Mouse (Mus musculus) CD4-positive helper T cell, adult 2 months (primary cell): Measurements from ENCODE around the gene Irx1.

Experiments
- DNase-seq: peaks from one replicate; pipeline ENCODE4 v3.0.0-alpha.2; 2012; ENCODE audit warnings: low read depth, missing footprints, low spot score

The Irx1 gene

GRCm38 (mm10) chr13:71963356-71964351 is at the start of gene Irx1:
Irx1 (minus strand) TSS chr13:71963723.
- no peak for DNase-seq

GRCm38 (mm10) chr13:71979932-71980655 is 16.6 kb upstream of the Irx1 start:
- no peak for DNase-seq

DNA sequence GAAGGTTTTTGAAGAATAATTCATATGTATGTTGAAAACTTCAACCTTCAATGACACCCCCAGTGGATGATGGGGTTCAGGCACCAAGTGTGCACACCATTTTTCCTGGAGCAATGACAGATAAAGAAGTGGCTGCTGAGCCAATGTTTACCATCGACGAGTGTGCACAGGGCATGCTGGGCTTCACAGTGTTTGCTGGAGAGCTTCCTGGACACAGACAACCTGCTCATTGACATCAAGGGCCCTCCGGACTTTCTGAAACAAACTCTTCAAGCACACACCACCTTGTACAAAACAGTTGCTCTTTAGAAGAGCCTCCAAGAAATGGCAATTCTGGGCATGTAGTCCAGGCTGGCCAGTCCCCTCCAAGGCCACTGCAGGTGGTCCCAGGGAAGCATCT is 12.2 kb upstream of the Irx1 start:
- no peak for DNase-seq

- DNase-seq, result no peak
Measured at GRCm38 (mm10) chr13:71968286-71968685, 4.8 kb upstream of the Irx1 start.

GRCm38 (mm10) chr13:71967341-71968250 is 4.1 kb upstream of the Irx1 start:
- DNase-seq, result no peak

- no peak for DNase-seq
Measured at GRCm38 (mm10) chr13:71966631-71967030, 3.1 kb upstream of the Irx1 start.

DNA sequence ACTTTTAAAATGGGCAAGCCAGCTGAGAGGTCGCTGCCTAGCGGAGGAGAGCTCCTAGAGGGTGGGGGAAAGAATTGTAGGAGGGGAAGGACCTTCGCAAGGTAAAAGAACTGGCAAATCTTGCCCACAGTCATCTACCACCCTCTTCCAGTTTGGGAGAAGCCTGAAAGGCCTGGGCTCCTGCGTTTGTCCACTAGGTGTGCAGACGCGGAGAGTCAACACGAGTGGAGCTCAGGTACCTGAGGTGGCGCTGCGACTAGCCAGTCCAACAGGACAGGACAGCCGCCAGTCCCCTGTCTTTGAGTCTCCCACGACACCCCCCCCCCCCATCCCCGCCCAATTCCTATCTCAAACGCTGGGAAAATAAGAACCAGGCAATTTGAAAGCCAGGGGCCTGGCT is 843 bp upstream of the Irx1 start:
- no peak for DNase-seq

GRCm38 (mm10) chr13:71962661-71963355 is 715 bp downstream of the Irx1 start:
- no peak for DNase-seq

DNA sequence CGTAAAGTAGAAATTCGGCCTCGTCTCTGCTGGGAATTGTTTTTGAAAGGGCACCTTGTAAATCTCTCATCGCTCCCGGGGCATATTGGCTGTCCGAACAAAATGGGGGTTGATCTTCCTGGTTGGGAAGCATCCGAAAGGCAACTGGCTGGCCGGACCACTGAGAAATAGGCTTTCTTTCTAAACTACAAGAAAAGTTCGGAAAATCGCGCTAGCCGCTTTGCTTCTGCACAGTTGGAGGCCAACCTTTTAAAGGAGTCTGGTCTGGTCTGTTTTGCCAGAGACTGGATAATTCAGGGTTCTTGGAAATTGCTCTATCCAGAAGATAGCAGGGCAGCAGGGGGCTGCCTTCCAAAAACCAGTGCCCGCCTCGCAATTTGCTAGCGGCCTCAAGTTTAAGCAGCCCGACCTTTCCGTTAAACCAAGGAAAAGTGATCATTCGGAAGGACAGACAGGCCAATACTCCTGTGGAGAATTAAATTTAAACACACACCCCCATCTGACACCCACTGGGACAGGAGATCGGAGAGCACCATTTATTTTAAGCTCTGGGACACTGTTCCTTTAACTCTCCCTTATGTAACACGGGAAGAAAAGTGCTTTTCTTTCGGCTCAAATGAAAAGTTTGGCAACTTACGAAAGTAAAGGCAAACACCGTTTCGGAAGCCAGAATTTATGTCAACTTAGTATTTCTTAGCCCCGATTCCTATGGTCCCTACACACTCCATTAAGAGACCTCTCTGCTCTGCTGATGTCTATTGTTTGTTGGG is 1.4 kb downstream of the Irx1 start:
- DNase-seq, result no peak

GRCm38 (mm10) chr13:71960846-71961735 is 2.4 kb downstream of the Irx1 start:
- no peak for DNase-seq

GRCm38 (mm10) chr13:71960277-71960672 is 3.2 kb downstream of the Irx1 start:
- no peak for DNase-seq

GRCm38 (mm10) chr13:71959361-71960276 is 3.9 kb downstream of the Irx1 start:
- DNase-seq, result no peak

DNA sequence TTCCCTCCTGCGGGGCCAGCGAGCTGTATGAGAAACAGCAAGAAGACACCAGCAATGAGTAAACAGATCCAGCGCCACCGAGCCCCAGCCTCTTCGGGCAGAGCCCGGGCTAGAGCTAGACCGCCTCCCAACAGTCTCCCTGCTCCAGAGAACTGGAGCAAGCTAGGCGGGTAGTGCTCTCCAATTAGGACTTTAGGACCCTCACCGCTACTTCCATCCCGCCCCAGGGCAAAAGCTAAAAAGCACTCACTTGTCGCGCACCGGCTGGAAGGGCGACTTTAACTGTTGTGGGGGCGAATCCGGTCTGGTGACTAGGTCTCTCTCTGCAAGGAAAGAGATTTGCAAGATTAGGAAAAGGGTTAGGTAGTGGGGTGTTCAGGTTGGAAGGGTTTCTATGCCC is 4.9 kb downstream of the Irx1 start:
- DNase-seq, result no peak

DNA sequence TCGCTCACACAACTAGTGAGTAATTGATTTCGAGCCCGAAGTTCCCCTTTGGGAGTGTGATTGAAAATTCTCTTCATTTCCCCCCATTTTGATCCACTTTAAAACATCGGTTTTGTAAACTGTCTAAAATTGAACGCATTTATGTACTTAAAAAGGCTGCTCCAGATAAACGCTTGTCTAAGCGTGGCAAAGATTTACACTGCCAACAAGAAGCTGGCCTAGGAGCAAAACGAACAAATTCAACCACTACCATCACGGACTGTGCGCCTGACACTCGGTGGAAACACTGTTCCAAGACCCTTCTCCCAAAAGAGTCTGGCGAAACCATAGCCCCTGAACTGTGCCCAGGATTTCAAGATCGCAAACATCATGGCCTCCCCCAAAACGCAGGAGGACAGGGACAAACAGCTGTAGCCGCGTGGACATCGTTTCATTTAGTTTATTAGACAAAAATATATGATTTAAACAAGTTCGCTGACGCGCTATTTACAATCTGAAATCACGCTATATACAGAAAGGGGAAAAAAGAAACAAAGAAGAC is 5.6 kb downstream of the Irx1 start:
- DNase-seq, result no peak

- no peak for DNase-seq
Measured at GRCm38 (mm10) chr13:71957147-71957546, 6.4 kb downstream of the Irx1 start.

- no peak for DNase-seq
Measured at GRCm38 (mm10) chr13:71956481-71956880, 7.0 kb downstream of the Irx1 start.

DNA sequence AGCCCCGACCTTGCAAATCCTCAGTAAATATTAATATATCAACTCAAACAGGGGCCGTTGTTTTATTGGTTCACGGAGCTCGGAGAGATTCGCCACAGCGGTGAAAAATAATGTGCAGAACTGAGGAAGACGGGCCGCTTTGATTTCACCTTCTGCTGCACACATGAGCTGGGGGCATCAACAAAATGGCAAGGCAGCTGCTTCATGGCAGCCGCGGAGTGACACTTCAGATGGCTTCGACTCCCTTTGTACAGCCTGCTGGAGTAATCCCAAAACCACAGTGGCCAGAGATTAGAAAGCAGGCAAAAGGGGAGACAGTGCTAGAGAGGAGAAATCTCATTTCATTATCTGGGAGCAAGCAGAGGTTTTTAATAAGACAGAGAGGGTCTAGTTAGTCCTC is 11.6 kb downstream of the Irx1 start:
- no peak for DNase-seq

DNA sequence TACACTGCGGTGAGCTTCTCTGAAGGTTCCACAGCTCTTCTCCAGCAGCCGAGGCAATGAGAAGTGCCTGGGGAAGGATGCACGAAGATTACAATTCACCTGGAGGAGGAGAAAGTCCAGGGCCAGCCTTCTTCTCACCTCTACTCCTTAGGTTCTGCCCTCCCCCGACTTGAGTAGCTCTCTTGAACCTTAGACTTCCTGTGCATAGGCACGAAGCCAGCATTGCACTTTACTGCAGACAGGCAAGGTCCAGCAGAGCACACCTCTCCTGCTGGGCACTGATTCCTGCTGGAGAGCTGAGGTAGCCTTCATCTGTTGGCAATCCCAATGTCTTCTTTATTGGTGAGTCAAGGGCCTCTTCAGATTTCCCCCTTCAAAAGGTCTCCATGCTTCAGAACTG is 13.7 kb downstream of the Irx1 start:
- no peak for DNase-seq
